Mouse (Mus musculus) bone marrow, adult 2 months (tissue): Measurements from ENCODE around the gene Nadsyn1.

Source experiments
- CTCF ChIP-seq: fragments of 200-500 bp; IDR thresholded peaks from 2 replicates; pipeline ENCODE4 v1.5.1; 2011; ENCODE audit warnings: low read length, control low read depth; ENCODE audit not compliant: control insufficient read depth, insufficient read depth
- POLR2A ChIP-seq: fragments of 200-500 bp; IDR thresholded peaks from 2 replicates; pipeline ENCODE4 v1.6.1; 2011; ENCODE audit warnings: low read depth, mild to moderate bottlenecking, control low read depth, low read length, borderline replicate concordance; ENCODE audit not compliant: control insufficient read depth

DNA sequence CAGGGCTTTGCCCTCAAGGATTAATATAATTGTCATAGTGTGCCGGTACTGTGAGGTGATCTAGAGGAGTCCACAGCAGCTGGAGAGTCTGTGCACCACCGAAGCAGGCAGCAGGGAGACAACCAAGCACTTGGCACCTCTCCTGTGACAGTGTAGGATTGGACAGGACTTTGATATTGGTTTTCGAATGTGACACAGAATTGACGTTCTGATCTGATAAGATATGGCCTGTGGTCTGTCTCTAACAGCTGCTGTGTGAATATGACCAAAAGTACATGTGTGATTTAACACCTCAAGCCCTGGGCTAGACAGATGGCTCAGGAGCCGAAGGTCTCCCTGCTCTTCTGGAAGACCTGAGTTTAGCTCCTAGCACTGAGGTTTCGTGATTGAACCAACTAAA, 54.4 kb downstream of the Nadsyn1 start:
- no peak for TF ChIP-seq POLR2A
- no peak for TF ChIP-seq CTCF
